In the genomic region with DNA sequence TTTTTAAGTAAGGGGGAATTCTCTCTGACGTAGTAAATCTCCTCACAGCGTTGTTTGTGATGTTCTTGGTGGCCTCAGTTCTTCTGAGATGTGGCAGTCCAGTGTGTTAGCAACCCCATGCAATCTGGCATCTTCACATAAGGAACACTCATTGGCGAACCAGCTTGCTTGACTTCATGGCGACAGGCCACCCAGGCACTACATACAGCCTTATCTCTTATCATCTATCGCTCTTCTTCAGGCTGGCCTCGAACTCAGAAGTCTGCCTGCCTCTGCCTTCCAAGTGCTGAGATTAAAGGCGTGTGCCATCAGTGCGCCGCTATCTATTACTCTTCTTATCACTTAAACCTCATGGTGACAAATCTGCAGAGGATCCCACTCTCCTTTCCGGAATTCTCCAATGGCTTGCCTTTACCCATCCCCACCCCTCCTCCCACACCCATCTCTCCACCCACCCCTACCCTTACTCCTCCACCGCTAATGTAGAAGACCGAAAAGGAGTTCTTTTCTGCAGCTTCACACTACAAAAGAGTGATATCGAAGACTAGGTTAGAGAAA, we compare ENCODE assay signal across 8 mouse cellular contexts. TPM values are rescaled to one million over a fixed set of nuclear protein-coding genes. Genes with fewer than 3 reads are reported as not detected.
A peak's percentile ranks its signal among the peaks of the same experiment; 100 is the strongest.
DNase-seq lines count a peak whose midpoint lies in the region; ATAC-seq and TF ChIP-seq lines count a peak whose summit lies in the region.

A gene (plus strand): TSS at position 508 of the 558 bp plus-strand sequence.

- H3K9ac ChIP-seq in kidney, embryonic 15.5 days, result peak within 1 kb of the TSS; percentile 36
- peak within 1 kb of the TSS; percentile 45 for H3K9ac ChIP-seq in hindbrain, embryonic 14.5 days
- H3K9ac ChIP-seq in liver, postnatal 0 days (replicated peaks), result no peak within 1 kb of the TSS

- H3K4me2 ChIP-seq in kidney, embryonic 15.5 days, result peak within 1 kb of the TSS; percentile 64
- H3K4me2 ChIP-seq in hindbrain, embryonic 14.5 days (replicated peaks), result peak within 1 kb of the TSS; percentile 52
- peak within 1 kb of the TSS; percentile 60 for H3K4me2 ChIP-seq in liver, postnatal 0 days (ENCODE audit: low read depth, low read length)

- no peak for ATAC-seq in kidney, embryonic 15.5 days (replicated peaks; ENCODE audit: low FRiP score)
- ATAC-seq in hindbrain, embryonic 14.5 days (ENCODE audit: low FRiP score), result no peak
- ATAC-seq in liver, postnatal 0 days, result no peak
- ATAC-seq in granulocyte monocyte progenitor cell, adult 5-6 weeks (replicated peaks; ENCODE audit: poor library complexity, severe bottlenecking), result no peak

- peak within 1 kb of the TSS; percentile 48 for H3K4me3 ChIP-seq in kidney, embryonic 15.5 days (replicated peaks)
- H3K4me3 ChIP-seq in forebrain, embryonic 10.5 days, result peak within 1 kb of the TSS; percentile 47
- H3K4me3 ChIP-seq in hindbrain, embryonic 14.5 days (replicated peaks; ENCODE audit: low read length), result peak within 1 kb of the TSS; percentile 29
- peak within 1 kb of the TSS; percentile 32 for H3K4me3 ChIP-seq in liver, postnatal 0 days (ENCODE audit: low read depth, low read length)

- 48% methylated on average over 13 of the region's 13 CpGs for WGBS in kidney, embryonic 15.5 days
- 54% methylated on average over 13 of the region's 13 CpGs for WGBS in forebrain, embryonic 10.5 days
- 55% methylated on average over 13 of the region's 13 CpGs for WGBS in hindbrain, embryonic 14.5 days
- WGBS in liver, postnatal 0 days (ENCODE audit: insufficient replicate concordance), result 33% methylated on average over 13 of the region's 13 CpGs

- TF ChIP-seq CTCF in liver, postnatal 0 days (IDR thresholded peaks at IDR 0.05; ENCODE audit: low read depth), result no peak

- peaks cover 48% of the 10 kb centered on the region for H3K4me1 ChIP-seq in kidney, embryonic 15.5 days
- peaks cover 51% of the 10 kb centered on the region for H3K4me1 ChIP-seq in forebrain, embryonic 10.5 days
- peaks cover 12% of the 10 kb centered on the region for H3K4me1 ChIP-seq in hindbrain, embryonic 14.5 days (replicated peaks; ENCODE audit: control insufficient read depth, insufficient read depth, low read length)
- peaks cover 9% of the 10 kb centered on the region for H3K4me1 ChIP-seq in liver, postnatal 0 days (ENCODE audit: insufficient read depth)

- no peaks in the 10 kb centered on the region for H3K9me3 ChIP-seq in kidney, embryonic 15.5 days (replicated peaks)
- no peaks in the 10 kb centered on the region for H3K9me3 ChIP-seq in forebrain, embryonic 10.5 days
- H3K9me3 ChIP-seq in hindbrain, embryonic 14.5 days (ENCODE audit: control insufficient read depth, low read length), result no peaks in the 10 kb centered on the region
- no peaks in the 10 kb centered on the region for H3K9me3 ChIP-seq in liver, postnatal 0 days (ENCODE audit: low read length)

- TF ChIP-seq EP300 in liver, postnatal 0 days (IDR thresholded peaks at IDR 0.05; ENCODE audit: low read depth), result no peak

- no peak for DNase-seq in kidney, postnatal 4 days
- DNase-seq in forebrain, embryonic 10.5 days (ENCODE audit: extremely low spot score, low spot score), result no peak
- no peak for DNase-seq in hindbrain, embryonic 14.5 days (ENCODE audit: low spot score)
- no peak for DNase-seq in liver, postnatal 0 days
- no peak for DNase-seq in adrenal gland, adult 18-20 months (ENCODE audit: low spot score in 2 of 2)
- DNase-seq in cerebellum, adult 9-11 months, result no peak

- peak within 1 kb of the TSS; percentile 37; the same call in 1 of the 2 replicates for H3K27ac ChIP-seq in kidney, embryonic 15.5 days
- H3K27ac ChIP-seq in forebrain, embryonic 10.5 days, result peak within 1 kb of the TSS; percentile 48; the same call in 1 of the 2 replicates
- H3K27ac ChIP-seq in hindbrain, embryonic 14.5 days, result no peak within 1 kb of the TSS
- no peak within 1 kb of the TSS for H3K27ac ChIP-seq in liver, postnatal 0 days (ENCODE audit: low read depth)

- H3K27me3 ChIP-seq in kidney, embryonic 15.5 days, result peaks cover 24% of the 10 kb centered on the region
- peaks cover 61% of the 10 kb centered on the region for H3K27me3 ChIP-seq in forebrain, embryonic 10.5 days (ENCODE audit: poor library complexity, severe bottlenecking)
- peaks cover 15% of the 10 kb centered on the region for H3K27me3 ChIP-seq in hindbrain, embryonic 14.5 days (ENCODE audit: control insufficient read depth, insufficient read depth, low read length)
- peaks cover 14% of the 10 kb centered on the region for H3K27me3 ChIP-seq in liver, postnatal 0 days (ENCODE audit: insufficient read depth, low read length)

- no peaks in the 10 kb centered on the region for H3K36me3 ChIP-seq in kidney, embryonic 15.5 days
- H3K36me3 ChIP-seq in forebrain, embryonic 10.5 days (replicated peaks), result no peaks in the 10 kb centered on the region
- no peaks in the 10 kb centered on the region for H3K36me3 ChIP-seq in hindbrain, embryonic 14.5 days (replicated peaks; ENCODE audit: control insufficient read depth, insufficient read depth)
- no peaks in the 10 kb centered on the region for H3K36me3 ChIP-seq in liver, postnatal 0 days (replicated peaks; ENCODE audit: insufficient read depth, low read length)

RNA-seq across cellular contexts. Expression of the gene that starts here (rescaled TPM):
- polyA plus RNA-seq in kidney, embryonic 15.5 days (2015; fragmentation: Nextera tagmentation; extraction: Ambion mirVana), result 21.9 and 24.4 TPM in 2 replicates
- polyA plus RNA-seq in forebrain, embryonic 10.5 days (2016; fragmentation: Nextera tagmentation; extraction: Ambion mirVana), result 4.8 and 6.3 TPM in 2 replicates
- 13.4 and 15.0 TPM in 2 replicates for polyA plus RNA-seq in hindbrain, embryonic 14.5 days (2014; fragmentation: Nextera tagmentation; extraction: Ambion mirVana)
- polyA plus RNA-seq in liver, postnatal 0 days (2015; fragmentation: Nextera tagmentation; extraction: Ambion mirVana), result 0.99 and 1.2 TPM in 2 replicates
- 1 to 10 TPM; 3.9 to 5.9 TPM for total RNA-seq in adrenal gland, adult 18-20 months (2021)
- 0.79 TPM in 1 of 2 replicates, not detected in the other for total RNA-seq in granulocyte monocyte progenitor cell, adult 5-6 weeks (2014; fragmentation: Nextera tagmentation)
- total RNA-seq in granulocyte monocyte progenitor cell, adult 5-6 weeks (2017), result 0.46 TPM in 1 of 2 replicates, not detected in the other

Comparison
In these comparisons a context has a peak if more than half of its experiments do, and no peak if none do; other contexts are left out.
1. H3K27ac ChIP-seq: peak in kidney, embryonic 15.5 days (single experiment) and forebrain, embryonic 10.5 days (single experiment); none in hindbrain, embryonic 14.5 days (single experiment) and liver, postnatal 0 days (single experiment).
2. Peak in every context shown above with its lines, with median percentiles within 50 percentile points of each other: H3K4me2 ChIP-seq and H3K4me3 ChIP-seq.